Mouse (Mus musculus): ENCODE results near the gene Wnk2. TPM values are rescaled to one million over a fixed set of nuclear protein-coding genes. Genes with fewer than 3 reads are reported as not detected.

The Wnk2 gene
- polyA plus RNA-seq (2012; ENCODE audit: insufficient read depth, insufficient read length, missing spikeins): 0.63 TPM in 1 of 2 replicates, not detected in the other

GRCm38 (mm10) chr13:49147858-49148226, at the start of gene Wnk2:
Gene Wnk2 (minus strand): TSS chr13:49148014.
- H3K27ac ChIP-seq (replicated peaks; ENCODE audit: low read depth, low read length): no peak within 1 kb of the TSS
- H3K4me1 ChIP-seq (ENCODE audit: control insufficient read depth, insufficient read depth, insufficient read length, low read length): no peaks in the 10 kb centered on the region
- H3K4me3 ChIP-seq (ENCODE audit: insufficient read depth, low read depth, low read length): peak within 1 kb of the TSS; percentile 47

- peak overlapping the region; percentile 10 for H3K27ac ChIP-seq (replicated peaks; ENCODE audit: low read depth, low read length)
Observed at GRCm38 (mm10) chr13:49196766-49197165, 49.0 kb upstream of the Wnk2 start.

DNA sequence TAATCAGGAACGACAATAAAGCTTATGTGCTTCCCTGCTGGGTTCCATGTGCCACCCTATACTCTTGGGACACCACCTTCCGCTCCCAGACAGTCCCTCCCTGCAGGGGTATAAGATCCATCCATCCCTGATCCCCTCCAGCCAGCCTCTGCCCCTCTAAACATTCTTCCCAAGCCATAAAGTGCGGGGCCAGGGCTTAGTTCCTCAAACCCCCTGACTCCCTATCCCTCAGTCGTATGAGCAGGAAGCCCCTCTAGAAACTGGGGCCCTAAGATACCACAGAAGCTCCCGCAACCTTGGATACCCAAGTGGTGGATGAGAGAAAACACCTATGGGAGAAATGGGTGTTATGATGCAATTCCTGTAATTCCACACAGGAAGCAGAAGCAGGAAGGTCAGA, 48.4 kb upstream of the Wnk2 start:
- H3K27ac ChIP-seq (replicated peaks; ENCODE audit: low read depth, low read length): peak overlapping the region; percentile 10
- peaks cover 5% of the 10 kb centered on the region for H3K4me1 ChIP-seq (ENCODE audit: control insufficient read depth, insufficient read depth, insufficient read length, low read length)
- no peak overlapping the region for H3K4me3 ChIP-seq (ENCODE audit: insufficient read depth, low read depth, low read length)

More at GRCm38 (mm10) chr13:49196766-49197165, 49.0 kb upstream of the Wnk2 start:
- H3K4me1 ChIP-seq (ENCODE audit: control insufficient read depth, insufficient read depth, insufficient read length, low read length): peaks cover 5% of the 10 kb centered on the region
- no peak overlapping the region for H3K4me3 ChIP-seq (ENCODE audit: insufficient read depth, low read depth, low read length)

DNA sequence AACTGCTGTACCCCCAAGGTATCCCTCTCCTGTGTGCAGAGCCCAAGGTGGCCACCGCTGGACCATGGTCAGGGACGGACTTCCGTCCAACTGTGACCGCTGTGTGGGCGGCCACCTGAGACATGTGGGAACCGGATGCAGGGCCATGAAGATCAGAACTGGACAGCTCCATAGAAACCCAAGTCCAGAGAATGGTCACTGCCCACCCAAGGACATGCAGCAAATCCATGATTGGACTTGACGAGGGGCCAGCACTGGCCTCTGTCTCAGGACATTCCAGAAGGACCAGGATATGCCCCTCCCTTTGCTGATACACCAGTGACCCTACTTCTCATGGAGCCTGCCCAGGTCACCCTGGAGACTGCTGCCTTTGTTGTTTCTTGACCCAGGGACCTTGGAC, 47.8 kb upstream of the Wnk2 start:
- peak overlapping the region; percentile 10 for H3K27ac ChIP-seq (replicated peaks; ENCODE audit: low read depth, low read length)
- H3K4me1 ChIP-seq (ENCODE audit: control insufficient read depth, insufficient read depth, insufficient read length, low read length): peaks cover 9% of the 10 kb centered on the region
- no peak overlapping the region for H3K4me3 ChIP-seq (ENCODE audit: insufficient read depth, low read depth, low read length)

DNA sequence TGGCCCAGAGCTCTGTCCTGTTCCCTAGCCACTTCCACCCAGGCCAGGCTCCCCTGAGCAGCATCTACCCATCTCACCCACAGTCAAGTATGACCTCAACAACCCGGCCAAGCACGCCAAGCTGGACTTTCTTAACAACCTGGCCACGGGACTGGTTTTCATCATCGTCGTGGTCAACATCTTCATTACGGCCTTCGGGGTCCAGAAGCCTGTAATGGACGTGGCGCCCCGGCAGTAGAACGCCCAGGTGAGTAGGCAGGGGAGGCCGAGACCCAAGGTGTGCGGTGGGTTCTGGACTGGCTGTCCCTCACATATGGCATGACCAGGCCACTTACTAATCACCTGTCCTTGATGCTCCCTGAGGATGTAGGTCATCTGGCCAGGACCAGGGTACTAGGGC, 47.0 kb upstream of the Wnk2 start:
- peaks cover 17% of the 10 kb centered on the region for H3K4me1 ChIP-seq (ENCODE audit: control insufficient read depth, insufficient read depth, insufficient read length, low read length)
- H3K4me3 ChIP-seq (ENCODE audit: insufficient read depth, low read depth, low read length): no peak overlapping the region
- no peak overlapping the region for H3K27ac ChIP-seq (replicated peaks; ENCODE audit: low read depth, low read length)

- no peak overlapping the region for H3K27ac ChIP-seq (replicated peaks; ENCODE audit: low read depth, low read length)
- H3K4me1 ChIP-seq (ENCODE audit: control insufficient read depth, insufficient read depth, insufficient read length, low read length): peaks cover 28% of the 10 kb centered on the region
- no peak overlapping the region for H3K4me3 ChIP-seq (ENCODE audit: insufficient read depth, low read depth, low read length)
Observed at GRCm38 (mm10) chr13:49193650-49194049, 45.8 kb upstream of the Wnk2 start.

GRCm38 (mm10) chr13:49192156-49192855, 44.5 kb upstream of the Wnk2 start:
- H3K4me3 ChIP-seq (ENCODE audit: insufficient read depth, low read depth, low read length): no peak overlapping the region
- H3K27ac ChIP-seq (replicated peaks; ENCODE audit: low read depth, low read length): no peak overlapping the region
- peaks cover 31% of the 10 kb centered on the region for H3K4me1 ChIP-seq (ENCODE audit: control insufficient read depth, insufficient read depth, insufficient read length, low read length)

DNA sequence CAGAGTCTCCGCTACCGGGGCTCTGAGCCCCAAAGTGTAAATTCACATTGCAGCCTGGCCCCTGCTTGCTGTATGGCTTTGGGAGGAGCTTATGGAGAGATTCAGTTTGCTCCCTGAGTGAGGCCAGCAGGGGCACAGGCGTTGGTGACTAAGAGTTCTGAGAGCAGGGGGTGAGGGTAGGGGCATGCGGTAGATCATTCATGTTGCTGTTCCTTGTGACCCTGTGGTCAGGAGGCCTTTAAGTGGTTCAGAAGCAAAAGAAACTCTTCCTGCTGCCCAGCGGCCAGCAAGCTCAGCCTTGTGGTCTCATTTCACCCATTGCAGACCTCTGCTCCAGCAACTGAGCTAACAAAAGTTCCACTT, 43.8 kb upstream of the Wnk2 start:
- Histone ChIP-seq H3K4me1 (ENCODE audit: control insufficient read depth, insufficient read depth, insufficient read length, low read length) (peaks cover 34% of the 10 kb centered on the region), H3K4me3 (ENCODE audit: insufficient read depth, low read depth, low read length) (no peak overlapping the region), H3K27ac (replicated peaks; ENCODE audit: low read depth, low read length) (0 out of 2 replicates have a peak overlapping the region, but pooled peaks have one; percentile 59)

- H3K4me3 ChIP-seq (ENCODE audit: insufficient read depth, low read depth, low read length): no peak overlapping the region
- peak overlapping the region; percentile 59 for H3K27ac ChIP-seq (replicated peaks; ENCODE audit: low read depth, low read length)
- H3K4me1 ChIP-seq (ENCODE audit: control insufficient read depth, insufficient read depth, insufficient read length, low read length): peaks cover 35% of the 10 kb centered on the region
Observed at GRCm38 (mm10) chr13:49190876-49191672, 43.3 kb upstream of the Wnk2 start.

GRCm38 (mm10) chr13:49189970-49190870, 42.4 kb upstream of the Wnk2 start:
- peak overlapping the region; percentile 59 for H3K27ac ChIP-seq (replicated peaks; ENCODE audit: low read depth, low read length)
- peaks cover 35% of the 10 kb centered on the region for H3K4me1 ChIP-seq (ENCODE audit: control insufficient read depth, insufficient read depth, insufficient read length, low read length)
- H3K4me3 ChIP-seq (ENCODE audit: insufficient read depth, low read depth, low read length): peak overlapping the region; percentile 2

GRCm38 (mm10) chr13:49188966-49189360, 41.1 kb upstream of the Wnk2 start:
- H3K4me1 ChIP-seq (ENCODE audit: control insufficient read depth, insufficient read depth, insufficient read length, low read length): peaks cover 35% of the 10 kb centered on the region

GRCm38 (mm10) chr13:49188219-49188965, 40.6 kb upstream of the Wnk2 start:
- Histone ChIP-seq H3K4me1 (ENCODE audit: control insufficient read depth, insufficient read depth, insufficient read length, low read length) (peaks cover 35% of the 10 kb centered on the region), H3K4me3 (ENCODE audit: insufficient read depth, low read depth, low read length) (peak overlapping the region; percentile 90), H3K27ac (replicated peaks; ENCODE audit: low read depth, low read length) (peak overlapping the region; percentile 59)

More at GRCm38 (mm10) chr13:49188966-49189360, 41.1 kb upstream of the Wnk2 start:
- H3K27ac ChIP-seq (replicated peaks; ENCODE audit: low read depth, low read length): peak overlapping the region; percentile 59
- peak overlapping the region; percentile 90 for H3K4me3 ChIP-seq (ENCODE audit: insufficient read depth, low read depth, low read length)

- Histone ChIP-seq H3K4me3 (ENCODE audit: insufficient read depth, low read depth, low read length) (peak within 1 kb of the TSS; percentile 90), H3K4me1 (ENCODE audit: control insufficient read depth, insufficient read depth, insufficient read length, low read length) (peaks cover 35% of the 10 kb centered on the region), H3K27ac (replicated peaks; ENCODE audit: low read depth, low read length) (peak within 1 kb of the TSS; percentile 81)
Observed at GRCm38 (mm10) chr13:49187288-49188218, 39.7 kb upstream of the Wnk2 start, which contains the start of gene Ninj1. Gene Ninj1 (plus strand): TSS chr13:49187485.
